Mouse (Mus musculus) G1E-ER4 (cell line): ENCODE results near the gene Ms4a4c. TPM values are rescaled to one million over a fixed set of nuclear protein-coding genes. Genes with fewer than 3 reads are reported as not detected.

Experiments used
- GATA1 ChIP-seq: IDR thresholded peaks from one replicate; pipeline ENCODE4 v1.8.0; 2012; ENCODE audit warnings: low read length, inconsistent platforms
- polyA plus RNA-seq: library from polyadenylated mRNA; stranded (reverse); fragments of >175 nt; gene quantifications from 2 replicates; pipeline ENCODE4 v1.2.3, GENCODE M21; 2012

Ms4a4c gene
- not detected in 2 replicates for polyA plus RNA-seq

DNA sequence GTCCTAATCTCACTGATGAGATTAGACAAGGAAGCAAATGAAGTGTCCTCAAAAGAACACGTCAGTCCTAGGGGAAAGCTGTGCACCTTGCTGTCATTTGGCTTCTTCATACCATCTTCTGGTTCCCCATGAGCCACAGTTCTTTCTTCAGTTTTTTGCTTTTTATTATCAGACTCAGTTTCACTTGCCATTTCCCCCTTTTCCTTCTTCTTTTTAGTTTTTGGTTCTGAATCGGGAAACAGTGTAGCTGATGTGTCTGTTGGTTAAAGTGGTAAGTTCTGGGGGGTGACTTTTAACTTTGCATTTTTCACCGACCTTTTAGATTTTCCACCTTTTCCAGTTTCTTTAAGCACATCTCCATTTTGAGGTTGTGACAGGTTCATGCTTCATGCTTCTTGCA is at the start of gene Ms4a4c:
Ms4a4c (plus strand) TSS at position 244 of the 400 bp plus-strand sequence.
- no peak for TF ChIP-seq GATA1

DNA sequence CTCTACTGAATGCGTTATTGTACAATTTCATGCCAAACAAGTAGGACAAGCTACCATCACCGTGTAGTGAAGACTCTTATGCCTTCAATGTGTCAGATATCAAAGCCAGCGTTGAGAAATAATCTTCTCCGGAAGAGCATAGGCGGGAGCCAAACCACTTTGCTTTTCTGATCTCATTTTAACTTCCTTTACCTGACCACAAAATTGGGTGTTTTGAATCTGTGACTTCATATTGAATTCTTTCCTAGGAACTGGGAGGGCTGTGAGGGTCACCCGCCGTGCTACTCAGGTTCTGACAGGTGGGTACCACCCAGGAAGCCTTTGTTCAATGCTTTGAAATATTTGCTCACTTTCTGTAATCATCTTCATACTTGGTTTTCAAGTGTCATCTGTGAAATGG is 48.8 kb upstream of the Ms4a4c start:
- no peak for TF ChIP-seq GATA1

DNA sequence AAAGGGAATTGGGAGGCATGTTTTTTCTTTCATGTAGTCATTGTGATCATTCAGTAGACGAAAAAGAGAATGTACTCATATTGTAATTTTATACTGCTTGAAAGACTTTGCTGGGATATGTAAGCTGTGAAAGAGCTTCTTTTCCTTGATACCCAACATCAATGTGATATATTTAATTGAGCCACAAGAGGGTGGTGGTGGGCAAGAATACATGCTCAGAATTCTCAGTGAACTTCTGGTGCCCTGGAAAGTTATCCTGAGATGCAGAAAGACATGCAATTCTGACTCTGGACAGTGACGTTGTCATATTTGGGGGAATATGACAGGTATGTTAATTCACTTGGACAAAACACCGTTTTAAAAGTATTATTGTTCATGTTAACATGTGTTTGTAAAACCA is 44.5 kb upstream of the Ms4a4c start:
- no peak for TF ChIP-seq GATA1

DNA sequence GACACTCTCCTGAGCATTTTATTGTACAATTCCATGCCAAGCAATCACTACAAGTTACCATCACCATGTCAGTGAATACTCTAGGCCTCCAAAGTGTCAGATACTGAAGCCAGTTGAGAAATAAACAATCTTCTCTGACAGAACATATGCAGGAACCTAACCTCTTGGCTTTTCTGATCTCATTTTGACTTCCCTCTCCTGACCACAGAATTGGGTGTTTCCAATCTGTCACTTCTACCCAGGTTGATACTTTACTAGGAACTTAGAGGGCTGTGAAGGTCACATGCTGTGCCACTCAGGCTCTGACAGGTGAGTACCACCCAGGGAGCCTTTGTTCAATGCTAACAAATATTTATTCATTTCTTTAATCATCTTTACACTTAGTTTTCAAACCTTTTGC is 42.6 kb upstream of the Ms4a4c start:
- TF ChIP-seq GATA1 = no peak

DNA sequence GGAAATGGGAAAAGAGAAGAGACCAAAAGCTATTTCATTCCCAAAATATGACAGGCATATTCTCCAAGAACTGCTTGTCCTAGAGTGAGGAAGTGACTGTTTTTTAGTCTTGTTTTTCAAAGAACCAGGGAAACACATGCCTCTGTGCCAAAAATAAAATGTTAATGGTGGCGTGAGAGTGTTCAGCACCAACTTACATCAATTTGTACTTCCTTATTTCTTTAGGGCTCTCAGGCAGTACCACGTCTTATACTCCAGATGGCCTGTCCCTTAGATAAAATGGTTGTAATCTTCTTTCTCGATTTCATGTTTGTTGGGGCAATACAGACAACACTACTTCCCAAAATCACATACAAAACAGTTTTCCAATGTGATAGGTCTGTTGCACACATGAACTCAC is 36.3 kb upstream of the Ms4a4c start:
- no peak for TF ChIP-seq GATA1

DNA sequence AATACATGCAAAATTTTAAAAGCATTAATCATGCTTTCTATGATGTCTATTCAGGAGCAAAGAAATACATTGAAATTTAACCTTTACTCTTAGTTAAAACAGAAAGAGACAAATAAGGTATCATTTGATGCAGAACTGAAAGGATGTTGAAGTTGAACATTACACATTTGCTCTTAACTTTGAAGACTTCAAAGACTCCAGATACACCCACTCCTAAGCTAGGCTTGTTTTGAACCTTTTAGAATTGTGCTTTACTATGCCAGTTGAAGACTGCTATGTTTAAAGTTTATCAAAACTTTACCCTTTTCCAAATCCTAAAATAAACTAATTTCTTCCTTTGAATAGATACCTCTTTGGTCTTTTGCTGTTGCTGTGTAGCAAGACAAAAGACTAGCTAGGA is 33.4 kb upstream of the Ms4a4c start:
- TF ChIP-seq GATA1 = no peak

DNA sequence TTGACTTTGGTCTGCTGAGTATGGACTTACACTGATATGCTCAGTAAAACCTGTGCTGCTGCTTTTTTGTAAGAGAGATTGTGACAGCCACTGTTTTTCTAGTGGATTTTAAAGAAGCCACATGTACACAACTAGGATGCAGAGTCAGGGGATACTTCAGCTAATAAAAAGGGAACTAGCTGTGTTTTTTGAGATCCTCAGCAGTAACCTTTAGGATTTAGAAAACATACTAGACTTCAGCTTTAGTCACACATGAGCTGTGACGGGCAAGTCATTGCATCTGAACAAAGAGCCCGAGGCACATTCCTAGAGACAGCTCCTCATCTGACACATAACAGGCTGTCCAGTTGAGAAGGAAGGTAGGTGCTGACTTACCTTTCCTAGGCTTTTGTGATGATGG is 29.3 kb upstream of the Ms4a4c start, which contains the start of gene Ms4a4a:
Ms4a4a (plus strand) TSS at position 251 of the 400 bp plus-strand sequence.
- TF ChIP-seq GATA1 = no peak

DNA sequence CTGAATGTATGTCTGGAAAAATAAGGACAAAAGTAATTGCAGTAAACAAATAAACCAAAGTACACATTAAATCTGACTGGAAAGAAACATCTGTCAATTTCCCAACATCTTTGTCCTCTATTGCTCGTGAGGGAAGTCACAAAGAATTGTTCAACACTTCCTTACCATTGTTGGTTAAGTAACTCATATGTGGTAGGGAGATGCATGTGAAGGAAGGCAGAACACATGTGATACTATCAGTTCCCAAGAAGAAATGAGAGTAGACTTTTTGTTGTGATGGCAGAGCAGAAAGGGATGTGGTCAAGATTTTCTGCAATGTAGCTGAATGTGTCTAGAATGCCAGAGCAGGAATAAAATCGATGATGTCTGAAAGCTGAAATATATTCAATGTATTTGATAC is 28.2 kb upstream of the Ms4a4c start:
- TF ChIP-seq GATA1 = no peak

DNA sequence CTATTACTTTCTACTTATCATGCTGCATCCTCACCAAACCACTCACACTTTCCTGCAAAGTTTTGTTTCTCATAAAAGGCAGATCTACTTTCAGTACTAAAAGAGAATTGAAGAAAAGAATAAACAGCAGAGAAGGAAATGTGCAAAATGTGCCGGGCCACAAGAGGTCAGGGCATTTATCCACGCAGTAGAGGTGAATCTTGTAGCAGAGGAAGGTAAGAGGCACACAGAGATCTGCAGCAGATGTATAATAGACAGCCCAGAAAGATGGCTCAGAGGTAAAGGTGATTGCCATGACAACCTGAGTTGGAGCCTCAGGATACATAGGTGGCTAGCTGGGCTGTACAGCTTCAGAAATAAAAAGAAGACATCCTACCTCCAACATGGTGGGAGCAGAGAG is 17.5 kb upstream of the Ms4a4c start:
- no peak for TF ChIP-seq GATA1

DNA sequence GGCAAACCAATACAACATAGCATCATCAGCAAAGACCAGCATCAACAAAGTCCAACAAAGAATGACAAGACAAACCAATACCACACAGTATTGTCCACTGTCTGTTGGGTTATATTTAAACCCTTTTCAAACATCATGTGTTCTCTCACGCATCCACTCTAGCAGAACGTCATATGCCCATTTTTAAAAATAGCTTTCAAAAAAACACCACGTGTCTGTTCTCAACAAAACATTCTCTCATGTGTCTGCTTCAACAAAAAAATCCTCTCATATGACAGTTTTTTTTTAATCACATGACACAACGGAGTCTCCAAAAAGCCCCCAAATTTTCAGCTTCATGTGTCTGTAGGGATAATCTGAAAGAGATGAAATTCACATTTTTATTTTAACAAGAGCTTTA is 16.9 kb upstream of the Ms4a4c start:
- no peak for TF ChIP-seq GATA1

DNA sequence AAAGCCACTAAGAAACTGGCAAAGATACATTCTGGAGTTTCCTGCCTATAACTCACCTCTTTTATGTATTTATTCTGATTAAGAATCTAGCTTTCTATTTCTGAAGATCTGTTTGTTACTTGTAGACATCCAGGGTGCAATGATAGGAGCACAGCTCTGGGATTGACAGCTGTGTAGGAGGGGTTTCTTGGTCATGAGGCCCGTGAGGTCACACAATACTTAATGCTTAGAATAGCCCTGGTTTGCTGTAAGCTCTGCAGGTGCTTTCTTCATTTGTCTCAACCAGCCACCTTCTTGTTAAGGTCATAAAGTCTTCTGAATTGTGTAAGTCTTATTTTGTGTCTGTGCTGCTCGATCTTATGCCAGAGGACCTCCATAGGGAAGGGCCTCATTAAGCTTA is 15.6 kb upstream of the Ms4a4c start:
- TF ChIP-seq GATA1 = no peak

DNA sequence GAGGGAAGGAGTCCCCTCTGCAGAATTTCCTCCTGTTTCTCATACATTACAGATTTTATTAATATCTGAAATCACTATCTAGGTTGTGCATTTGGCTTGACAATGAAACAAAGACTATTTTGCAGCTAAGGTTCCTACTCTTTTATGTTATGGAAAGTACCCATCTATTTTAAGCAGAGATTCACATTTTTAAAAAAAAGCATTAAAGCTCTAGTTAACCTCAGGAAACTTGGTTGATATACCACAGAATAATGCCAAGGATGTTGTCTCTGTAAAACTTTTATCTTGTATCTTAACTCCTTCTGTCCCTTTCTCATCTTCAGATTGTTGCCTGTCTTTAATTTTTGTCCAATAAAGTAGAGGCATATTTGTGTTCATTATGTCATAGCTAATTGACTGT is 8.8 kb upstream of the Ms4a4c start:
- TF ChIP-seq GATA1 = no peak

DNA sequence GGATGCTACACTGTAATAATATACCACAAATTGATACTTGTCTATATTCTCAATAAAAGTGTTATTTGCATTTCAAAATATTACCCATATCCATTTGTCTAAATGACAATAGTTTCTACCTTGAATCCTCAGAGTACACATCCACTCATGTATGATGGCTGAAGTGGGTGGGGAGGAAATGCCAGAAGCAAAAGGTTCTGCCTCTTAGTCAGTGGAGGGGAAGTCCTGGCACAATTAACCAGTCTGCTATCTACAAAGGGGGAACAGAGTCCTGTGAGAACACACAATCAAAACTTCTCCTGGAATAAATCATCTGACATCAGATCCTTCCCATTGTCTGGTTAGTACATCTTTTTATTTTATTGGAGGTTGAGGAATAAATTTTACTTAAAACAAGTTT is 2.9 kb downstream of the Ms4a4c start:
- TF ChIP-seq GATA1 = no peak

DNA sequence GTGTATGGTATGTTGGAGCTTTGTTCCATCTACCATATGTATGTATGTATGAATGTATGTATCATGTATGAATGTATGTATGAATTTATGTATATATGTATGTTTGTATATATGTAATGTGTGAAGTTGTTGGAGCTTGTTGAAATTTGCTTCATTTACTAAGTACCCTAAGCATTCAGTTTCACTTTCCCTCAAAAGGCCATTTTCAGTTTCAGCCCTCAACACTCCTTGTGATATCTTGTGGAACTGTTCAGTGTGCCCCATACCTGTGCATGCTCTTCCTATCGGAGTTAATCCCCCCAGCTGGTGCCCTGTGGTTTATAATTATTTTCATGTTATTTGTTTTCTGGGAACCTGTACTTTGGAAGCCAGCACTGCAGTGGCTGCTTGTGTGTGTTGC is 4.0 kb downstream of the Ms4a4c start:
- TF ChIP-seq GATA1 = no peak

DNA sequence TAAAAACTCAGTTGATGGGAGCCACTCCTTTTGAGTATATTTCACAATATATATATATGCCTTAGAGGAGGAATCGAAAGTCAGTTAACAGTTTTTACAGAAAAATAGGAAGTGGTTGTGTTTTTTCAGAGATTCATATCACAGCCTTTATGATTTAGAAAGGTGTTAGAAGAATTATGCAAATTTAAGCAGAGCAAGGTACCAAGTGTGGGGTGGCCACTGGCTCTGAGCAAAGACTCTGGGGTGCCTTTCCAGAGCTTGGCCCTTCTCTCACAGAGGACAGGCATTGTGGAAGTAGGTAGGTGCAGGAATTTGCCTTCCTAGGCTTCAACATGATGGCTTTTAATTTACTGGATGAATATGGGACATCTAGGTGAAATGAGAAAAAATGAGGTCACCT is 7.1 kb downstream of the Ms4a4c start:
- TF ChIP-seq GATA1 = no peak

DNA sequence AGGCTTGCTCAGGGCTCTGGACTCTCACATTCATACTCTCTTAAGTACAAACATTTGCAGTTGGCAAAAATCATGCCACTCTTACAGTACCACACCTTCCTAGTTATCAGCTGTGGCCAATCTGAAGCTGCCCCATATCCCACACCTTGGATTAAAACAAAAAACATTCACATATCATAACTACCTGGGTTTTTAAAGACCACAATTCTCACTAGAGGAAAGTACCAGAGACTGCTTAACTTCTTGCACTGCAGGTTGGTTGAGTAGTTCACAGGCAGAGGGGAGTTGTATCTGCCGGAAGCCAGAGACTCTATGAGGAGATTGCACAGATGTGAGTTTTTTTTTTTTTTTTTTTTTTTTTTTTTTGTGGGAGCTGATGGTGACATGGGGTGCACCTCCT is 9.5 kb downstream of the Ms4a4c start:
- TF ChIP-seq GATA1 = no peak

DNA sequence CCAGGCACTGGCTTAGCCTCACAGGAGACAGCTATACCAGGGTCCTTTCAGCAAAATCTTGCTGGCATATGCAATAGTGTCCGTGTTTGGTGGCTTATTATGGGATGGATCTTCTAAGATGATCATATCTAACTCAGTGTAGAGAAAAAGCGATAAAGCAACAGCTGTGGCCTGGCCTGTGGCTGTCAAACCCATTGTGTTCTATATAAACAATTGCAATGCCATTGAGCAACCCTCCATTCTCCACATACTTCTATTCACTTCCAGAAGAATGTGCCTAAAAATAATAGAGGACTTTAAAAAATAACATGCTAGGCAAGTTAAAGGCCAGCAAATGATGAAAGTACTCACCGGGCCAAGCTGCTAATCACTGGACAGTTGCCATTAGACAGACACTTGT is 11.0 kb downstream of the Ms4a4c start:
- no peak for TF ChIP-seq GATA1

DNA sequence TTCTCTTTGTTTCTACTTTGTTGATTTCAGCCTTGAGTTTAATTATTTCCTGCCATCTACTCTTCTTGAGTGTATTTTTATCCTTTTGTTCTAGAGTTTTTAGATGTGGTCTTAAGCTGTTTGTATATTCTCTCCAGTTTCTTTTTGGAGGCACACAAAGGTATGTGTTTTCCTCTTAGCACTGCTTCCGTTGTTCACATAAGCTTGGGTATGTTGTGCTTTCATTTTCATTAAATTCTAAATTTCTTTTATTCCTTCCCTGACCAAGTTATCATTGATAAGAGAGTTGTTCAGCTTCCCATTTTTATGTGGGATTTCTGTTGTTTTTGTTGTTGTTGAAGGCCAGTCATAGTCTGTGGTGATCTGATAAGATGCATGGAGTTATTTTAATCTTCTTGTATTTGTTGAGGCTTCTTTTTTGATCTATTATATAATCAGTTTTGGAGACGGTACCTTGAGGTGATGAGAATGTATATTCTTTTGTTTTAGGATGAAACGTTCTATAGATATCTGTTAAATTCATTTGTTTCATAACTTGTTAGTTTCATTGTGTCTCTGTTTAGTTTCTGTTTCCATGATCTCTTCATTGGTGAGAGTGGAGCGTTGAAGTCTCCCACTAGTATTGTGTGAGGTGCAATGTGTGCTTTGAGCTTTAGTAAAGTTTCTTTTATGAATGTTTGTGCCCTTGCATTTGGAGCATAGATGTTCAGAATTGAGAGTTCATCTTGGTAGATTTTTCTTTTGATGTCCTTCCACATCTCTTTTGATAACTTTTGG is 30.7 kb downstream of the Ms4a4c start:
- no peak for TF ChIP-seq GATA1
